Mouse (Mus musculus) T-cell, adult 2 months (primary cell): ENCODE measurements around the gene Eif4e1b.

Experiments used
- DNase-seq: peaks from one replicate; pipeline ENCODE4 v3.0.0; 2022; ENCODE audit warnings: low spot score

Eif4e1b gene

GRCm38 (mm10) chr13:54800206-54800605 is 16.4 kb downstream of the Eif4e1b start:
- DNase-seq: no peak

- no peak for DNase-seq
Observed at GRCm38 (mm10) chr13:54803010-54803409, 19.2 kb downstream of the Eif4e1b start.

GRCm38 (mm10) chr13:54805134-54805838 is 21.5 kb downstream of the Eif4e1b start:
- no peak for DNase-seq

GRCm38 (mm10) chr13:54806434-54806976 is 22.7 kb downstream of the Eif4e1b start:
- no peak for DNase-seq

- no peak for DNase-seq
Observed at GRCm38 (mm10) chr13:54808067-54808466, 24.3 kb downstream of the Eif4e1b start.

- no peak for DNase-seq
Observed at GRCm38 (mm10) chr13:54811476-54811875, 27.7 kb downstream of the Eif4e1b start.

GRCm38 (mm10) chr13:54813381-54813780 is 29.6 kb downstream of the Eif4e1b start:
- no peak for DNase-seq

- DNase-seq: no peak
Observed at GRCm38 (mm10) chr13:54818399-54819254, 34.8 kb downstream of the Eif4e1b start.

- no peak for DNase-seq
Observed at GRCm38 (mm10) chr13:54821106-54821505, 37.3 kb downstream of the Eif4e1b start.

- DNase-seq: no peak
Observed at GRCm38 (mm10) chr13:54821931-54822330, 38.1 kb downstream of the Eif4e1b start.

GRCm38 (mm10) chr13:54824111-54824931 is 40.5 kb downstream of the Eif4e1b start:
- no peak for DNase-seq

- no peak for DNase-seq
Observed at GRCm38 (mm10) chr13:54827992-54828391, 44.2 kb downstream of the Eif4e1b start.

GRCm38 (mm10) chr13:54828508-54828907 is 44.7 kb downstream of the Eif4e1b start:
- DNase-seq: no peak

- DNase-seq: no peak
Observed at GRCm38 (mm10) chr13:54829450-54829849, 45.7 kb downstream of the Eif4e1b start.

GRCm38 (mm10) chr13:54836351-54837030 is 52.7 kb downstream of the Eif4e1b start:
- no peak for DNase-seq

GRCm38 (mm10) chr13:54837061-54837460 is 53.3 kb downstream of the Eif4e1b start:
- no peak for DNase-seq

GRCm38 (mm10) chr13:54837471-54837889 is 53.7 kb downstream of the Eif4e1b start:
- DNase-seq: no peak
